Mouse (Mus musculus): Measurements from ENCODE around the gene Anapc13. TPM values are rescaled to one million over a fixed set of nuclear protein-coding genes. Genes with fewer than 3 reads are reported as not detected.

The Anapc13 gene
- polyA plus RNA-seq, 1 experiment from 2014 or later = 182 TPM

DNA sequence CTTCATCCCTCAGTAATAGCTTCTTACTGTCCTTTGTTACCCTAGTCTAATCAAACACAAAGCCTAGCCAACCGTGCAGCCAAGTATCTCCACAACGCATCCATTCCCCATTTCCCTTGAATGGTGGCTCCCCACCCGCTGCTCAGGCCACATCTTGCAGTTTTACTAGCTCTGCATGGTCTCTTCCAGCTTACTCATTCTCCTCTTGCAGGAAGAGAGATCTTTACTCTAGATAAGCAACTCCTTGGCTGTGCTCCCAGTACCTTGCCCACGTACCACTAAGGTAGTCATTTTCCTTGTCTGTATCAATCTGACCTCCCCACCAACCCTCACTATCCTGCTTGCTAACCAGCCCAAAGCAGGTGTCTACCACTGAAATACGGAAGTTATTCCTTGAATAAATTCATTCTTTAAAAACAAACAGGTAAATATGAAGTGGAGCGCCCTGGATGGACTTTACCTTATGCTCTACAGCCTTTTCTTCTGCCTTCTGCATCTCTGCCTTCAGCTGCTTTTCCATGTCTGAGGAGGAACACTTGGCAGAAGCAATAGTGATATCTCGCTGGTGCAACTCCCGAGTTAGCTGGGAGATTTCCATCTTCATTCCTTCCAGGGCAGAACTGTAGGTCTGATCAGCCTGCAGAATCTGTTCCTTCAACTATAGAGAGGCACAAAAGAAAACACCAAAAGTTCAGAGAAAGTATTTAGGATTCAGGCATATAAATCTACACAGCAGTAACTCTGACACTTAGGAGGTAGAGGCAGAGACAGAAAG, 30.2 kb upstream of the Anapc13 start:
- no peak overlapping the region for H3K9ac ChIP-seq (ENCODE audit: low read depth, low read length)
- H3K27me3 ChIP-seq (replicated peaks; ENCODE audit: control insufficient read depth, insufficient read depth, low read length) = no peaks in the 10 kb centered on the region
- H3K27ac ChIP-seq (ENCODE audit: low read depth, low read length) = no peak overlapping the region
- no peak for TF ChIP-seq CTCF (IDR thresholded peaks at IDR 0.05; ENCODE audit: low read depth)
- ATAC-seq = peak; percentile 28; the same call in 1 of the 2 replicates
- no peak overlapping the region for H3K4me2 ChIP-seq (replicated peaks; ENCODE audit: low read depth)
- H3K4me1 ChIP-seq (replicated peaks; ENCODE audit: control insufficient read depth, insufficient read depth, low read length) = no peaks in the 10 kb centered on the region
- WGBS = 79% methylated on average over 8 of the region's 8 CpGs
- H3K4me3 ChIP-seq (ENCODE audit: low read depth, low read length) = no peak overlapping the region
- no peaks in the 10 kb centered on the region for H3K9me3 ChIP-seq (ENCODE audit: control insufficient read depth)
- peaks cover 16% of the 10 kb centered on the region; the same call in 1 of the 2 replicates for H3K36me3 ChIP-seq (ENCODE audit: control insufficient read depth, insufficient read depth)

DNA sequence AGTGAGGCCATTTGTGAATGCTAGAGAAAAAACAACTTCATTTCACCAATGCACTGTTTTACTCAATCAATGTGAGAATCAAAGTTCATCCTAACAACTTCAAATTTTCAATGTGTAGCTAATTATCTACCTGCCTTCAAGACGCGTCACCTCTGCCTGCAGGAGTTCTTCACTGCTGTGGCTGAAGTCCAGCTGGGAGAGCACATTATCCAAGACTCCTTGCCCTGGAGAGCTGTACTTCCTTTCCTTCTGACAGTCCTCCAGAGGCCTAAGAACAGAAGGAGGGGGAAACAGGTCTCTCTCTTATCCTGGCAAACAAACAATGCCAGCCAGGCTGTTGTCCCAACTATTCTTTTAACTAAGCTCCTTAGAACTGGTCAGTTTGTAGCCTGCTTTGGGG, 24.9 kb upstream of the Anapc13 start:
- WGBS = 45% methylated on average over 2 of the region's 2 CpGs
- TF ChIP-seq CTCF (IDR thresholded peaks at IDR 0.05; ENCODE audit: low read depth) = no peak

GRCm38 (mm10) chr9:102601666-102602065, 24.4 kb upstream of the Anapc13 start:
- TF ChIP-seq CTCF (IDR thresholded peaks at IDR 0.05; ENCODE audit: low read depth) = no peak
- Histone ChIP-seq H3K9ac (ENCODE audit: low read depth, low read length) (no peak overlapping the region), H3K27ac (ENCODE audit: low read depth, low read length) (peak overlapping the region; percentile 81), H3K4me3 (ENCODE audit: low read depth, low read length) (no peak overlapping the region), H3K4me1 (replicated peaks; ENCODE audit: control insufficient read depth, insufficient read depth, low read length) (no peaks in the 10 kb centered on the region), H3K27me3 (replicated peaks; ENCODE audit: control insufficient read depth, insufficient read depth, low read length) (no peaks in the 10 kb centered on the region), H3K4me2 (replicated peaks; ENCODE audit: low read depth) (no peak overlapping the region; the same call in 1 of the 2 replicates), H3K36me3 (ENCODE audit: control insufficient read depth, insufficient read depth) (peaks cover 16% of the 10 kb centered on the region), H3K9me3 (ENCODE audit: control insufficient read depth) (no peaks in the 10 kb centered on the region)
- ATAC-seq = peak; percentile 74
- 41% methylated on average over 2 of the region's 2 CpGs for WGBS

More for the DNA sequence above, 24.9 kb upstream of the Anapc13 start:
- Histone ChIP-seq H3K27ac (ENCODE audit: low read depth, low read length) (peak overlapping the region; percentile 81), H3K4me1 (replicated peaks; ENCODE audit: control insufficient read depth, insufficient read depth, low read length) (no peaks in the 10 kb centered on the region), H3K4me3 (ENCODE audit: low read depth, low read length) (no peak overlapping the region), H3K9me3 (ENCODE audit: control insufficient read depth) (no peaks in the 10 kb centered on the region), H3K27me3 (replicated peaks; ENCODE audit: control insufficient read depth, insufficient read depth, low read length) (no peaks in the 10 kb centered on the region), H3K4me2 (replicated peaks; ENCODE audit: low read depth) (no peak overlapping the region; the same call in 1 of the 2 replicates), H3K9ac (ENCODE audit: low read depth, low read length) (no peak overlapping the region), H3K36me3 (ENCODE audit: control insufficient read depth, insufficient read depth) (peaks cover 16% of the 10 kb centered on the region)
- peak; percentile 85 for ATAC-seq

GRCm38 (mm10) chr9:102605162-102605561, 20.9 kb upstream of the Anapc13 start:
- H3K9ac ChIP-seq (ENCODE audit: low read depth, low read length) = no peak overlapping the region
- H3K9me3 ChIP-seq (ENCODE audit: control insufficient read depth) = no peaks in the 10 kb centered on the region
- no peak for ATAC-seq
- TF ChIP-seq CTCF (IDR thresholded peaks at IDR 0.05; ENCODE audit: low read depth) = no peak
- 95% methylated on average over 6 of the region's 6 CpGs for WGBS
- peaks cover 18% of the 10 kb centered on the region for H3K36me3 ChIP-seq (ENCODE audit: control insufficient read depth, insufficient read depth)
- no peak overlapping the region for H3K4me2 ChIP-seq (replicated peaks; ENCODE audit: low read depth)
- no peak overlapping the region for H3K27ac ChIP-seq (ENCODE audit: low read depth, low read length)
- H3K27me3 ChIP-seq (replicated peaks; ENCODE audit: control insufficient read depth, insufficient read depth, low read length) = no peaks in the 10 kb centered on the region
- H3K4me1 ChIP-seq (replicated peaks; ENCODE audit: control insufficient read depth, insufficient read depth, low read length) = no peaks in the 10 kb centered on the region
- H3K4me3 ChIP-seq (ENCODE audit: low read depth, low read length) = no peak overlapping the region

GRCm38 (mm10) chr9:102607471-102607870, 18.6 kb upstream of the Anapc13 start:
- H3K9ac ChIP-seq (ENCODE audit: low read depth, low read length) = no peak overlapping the region
- WGBS = 70% methylated on average over 5 of the region's 5 CpGs
- H3K27ac ChIP-seq (ENCODE audit: low read depth, low read length) = no peak overlapping the region
- no peaks in the 10 kb centered on the region for H3K4me1 ChIP-seq (replicated peaks; ENCODE audit: control insufficient read depth, insufficient read depth, low read length)
- H3K27me3 ChIP-seq (replicated peaks; ENCODE audit: control insufficient read depth, insufficient read depth, low read length) = no peaks in the 10 kb centered on the region
- H3K4me3 ChIP-seq (ENCODE audit: low read depth, low read length) = no peak overlapping the region
- H3K36me3 ChIP-seq (ENCODE audit: control insufficient read depth, insufficient read depth) = peaks cover 28% of the 10 kb centered on the region
- no peaks in the 10 kb centered on the region for H3K9me3 ChIP-seq (ENCODE audit: control insufficient read depth)
- TF ChIP-seq CTCF (IDR thresholded peaks at IDR 0.05; ENCODE audit: low read depth) = peak; percentile 55
- H3K4me2 ChIP-seq (replicated peaks; ENCODE audit: low read depth) = no peak overlapping the region
- ATAC-seq = no peak

DNA sequence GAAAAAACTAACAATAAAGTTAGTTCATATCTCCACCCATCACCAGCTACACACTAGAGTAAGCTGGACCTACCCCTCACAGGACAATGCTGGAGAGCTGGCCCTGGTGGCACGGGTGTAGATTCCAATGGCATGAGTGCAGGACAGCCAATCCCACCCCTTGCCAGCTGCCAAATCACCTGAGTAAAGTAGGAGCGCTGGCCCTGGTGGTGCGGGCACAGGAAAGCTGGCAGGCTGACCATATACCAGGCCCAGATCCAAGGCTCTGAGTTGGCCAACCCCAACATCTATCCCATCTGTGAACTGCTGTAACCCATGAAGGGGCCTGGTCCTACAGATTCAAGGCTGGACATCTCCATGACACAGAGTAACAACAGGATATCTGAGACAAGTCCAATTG, 16.9 kb upstream of the Anapc13 start:
- no peak overlapping the region for H3K4me2 ChIP-seq (replicated peaks; ENCODE audit: low read depth)
- H3K4me1 ChIP-seq (replicated peaks; ENCODE audit: control insufficient read depth, insufficient read depth, low read length) = no peaks in the 10 kb centered on the region
- peaks cover 36% of the 10 kb centered on the region for H3K36me3 ChIP-seq (ENCODE audit: control insufficient read depth, insufficient read depth)
- no peaks in the 10 kb centered on the region for H3K9me3 ChIP-seq (ENCODE audit: control insufficient read depth)
- no peaks in the 10 kb centered on the region for H3K27me3 ChIP-seq (replicated peaks; ENCODE audit: control insufficient read depth, insufficient read depth, low read length)
- H3K9ac ChIP-seq (ENCODE audit: low read depth, low read length) = no peak overlapping the region
- no peak for TF ChIP-seq CTCF (IDR thresholded peaks at IDR 0.05; ENCODE audit: low read depth)
- no peak overlapping the region for H3K4me3 ChIP-seq (ENCODE audit: low read depth, low read length)
- H3K27ac ChIP-seq (ENCODE audit: low read depth, low read length) = no peak overlapping the region
- 90% methylated on average over 3 of the region's 3 CpGs for WGBS
- no peak for ATAC-seq

All from intestine, postnatal 0 days (tissue).